Mouse (Mus musculus): ENCODE measurements around the gene Hs3st6. TPM values are rescaled to one million over a fixed set of nuclear protein-coding genes. Genes with fewer than 3 reads are reported as not detected.

The Hs3st6 gene
- polyA plus RNA-seq, 1 experiment from 2014 or later: 2.5 TPM

- H3K27me3 ChIP-seq: no peaks in the 10 kb centered on the region
- WGBS: 86% methylated on average over 2 of the region's 2 CpGs
- no peaks in the 10 kb centered on the region for H3K9me3 ChIP-seq
- ATAC-seq (ENCODE audit: borderline replicate concordance, extremely low read depth, low FRiP score, low TSS enrichment): no peak
- no peak overlapping the region for H3K4me3 ChIP-seq
- no peak overlapping the region for H3K27ac ChIP-seq
- no peak overlapping the region for H3K4me2 ChIP-seq
- H3K36me3 ChIP-seq: no peaks in the 10 kb centered on the region
- no peak overlapping the region for H3K9ac ChIP-seq
- no peaks in the 10 kb centered on the region for H3K4me1 ChIP-seq
These were observed 28.0 kb downstream of the Hs3st6 start for GRCm38 (mm10) chr17:24780821-24781220.

GRCm38 (mm10) chr17:24792190-24792589 lies 39.4 kb downstream of the Hs3st6 start:
- H3K36me3 ChIP-seq: no peaks in the 10 kb centered on the region
- H3K4me2 ChIP-seq: no peak overlapping the region
- no peak overlapping the region for H3K27ac ChIP-seq
- no peaks in the 10 kb centered on the region for H3K27me3 ChIP-seq
- no peak overlapping the region for H3K4me3 ChIP-seq
- 30% methylated on average over 8 of the region's 8 CpGs for WGBS
- H3K4me1 ChIP-seq: no peaks in the 10 kb centered on the region
- no peak for ATAC-seq (ENCODE audit: borderline replicate concordance, extremely low read depth, low FRiP score, low TSS enrichment)
- no peak overlapping the region for H3K9ac ChIP-seq
- H3K9me3 ChIP-seq: no peaks in the 10 kb centered on the region

- Histone ChIP-seq H3K9me3 (no peaks in the 10 kb centered on the region), H3K9ac (no peak overlapping the region), H3K4me1 (no peaks in the 10 kb centered on the region), H3K27me3 (0 out of 2 replicates have a peak, but pooled peaks cover 6% of the 10 kb centered on the region), H3K4me2 (no peak overlapping the region), H3K27ac (no peak overlapping the region), H3K4me3 (no peak overlapping the region), H3K36me3 (no peaks in the 10 kb centered on the region)
- WGBS: 57% methylated on average over 12 of the region's 12 CpGs
- ATAC-seq (ENCODE audit: borderline replicate concordance, extremely low read depth, low FRiP score, low TSS enrichment): no peak
These were observed 42.0 kb downstream of the Hs3st6 start for GRCm38 (mm10) chr17:24794791-24795190.

GRCm38 (mm10) chr17:24796969-24797368 lies 44.2 kb downstream of the Hs3st6 start:
- H3K27ac ChIP-seq: no peak overlapping the region
- H3K9me3 ChIP-seq: no peaks in the 10 kb centered on the region
- H3K27me3 ChIP-seq: 0 out of 2 replicates have a peak, but pooled peaks cover 6% of the 10 kb centered on the region
- no peak overlapping the region for H3K4me2 ChIP-seq
- WGBS: 44% methylated on average over 3 of the region's 3 CpGs
- no peaks in the 10 kb centered on the region for H3K36me3 ChIP-seq
- no peak overlapping the region for H3K9ac ChIP-seq
- no peaks in the 10 kb centered on the region for H3K4me1 ChIP-seq
- H3K4me3 ChIP-seq: no peak overlapping the region
- no peak for ATAC-seq (ENCODE audit: borderline replicate concordance, extremely low read depth, low FRiP score, low TSS enrichment)

GRCm38 (mm10) chr17:24798229-24798628 lies 45.4 kb downstream of the Hs3st6 start:
- no peaks in the 10 kb centered on the region for H3K4me1 ChIP-seq
- H3K36me3 ChIP-seq: no peaks in the 10 kb centered on the region
- H3K9me3 ChIP-seq: no peaks in the 10 kb centered on the region
- no peak overlapping the region for H3K9ac ChIP-seq
- H3K4me3 ChIP-seq: no peak overlapping the region
- ATAC-seq (ENCODE audit: borderline replicate concordance, extremely low read depth, low FRiP score, low TSS enrichment): no peak
- H3K27ac ChIP-seq: no peak overlapping the region
- H3K27me3 ChIP-seq: 0 out of 2 replicates have a peak, but pooled peaks cover 6% of the 10 kb centered on the region
- WGBS: 53% methylated on average over 9 of the region's 9 CpGs
- H3K4me2 ChIP-seq: no peak overlapping the region

- Histone ChIP-seq H3K4me3 (no peak overlapping the region), H3K4me2 (no peak overlapping the region), H3K27ac (no peak overlapping the region), H3K9me3 (no peaks in the 10 kb centered on the region), H3K36me3 (no peaks in the 10 kb centered on the region), H3K27me3 (peaks cover 15% of the 10 kb centered on the region; the same call in 1 of the 2 replicates), H3K4me1 (peaks cover 4% of the 10 kb centered on the region; the same call in 1 of the 2 replicates), H3K9ac (no peak overlapping the region)
- 83% methylated on average over 4 of the region's 4 CpGs for WGBS
- ATAC-seq (ENCODE audit: borderline replicate concordance, extremely low read depth, low FRiP score, low TSS enrichment): no peak
These were observed 46.7 kb downstream of the Hs3st6 start for GRCm38 (mm10) chr17:24799476-24799875.

- Histone ChIP-seq H3K9ac (no peak overlapping the region), H3K36me3 (no peaks in the 10 kb centered on the region), H3K4me3 (no peak overlapping the region), H3K4me2 (no peak overlapping the region), H3K4me1 (peaks cover 4% of the 10 kb centered on the region; the same call in 1 of the 2 replicates), H3K9me3 (no peaks in the 10 kb centered on the region), H3K27ac (no peak overlapping the region), H3K27me3 (peaks cover 24% of the 10 kb centered on the region)
- ATAC-seq (ENCODE audit: borderline replicate concordance, extremely low read depth, low FRiP score, low TSS enrichment): no peak
- WGBS: 43% methylated on average over 3 of the region's 3 CpGs
These were observed 47.7 kb downstream of the Hs3st6 start for GRCm38 (mm10) chr17:24800524-24800923.

- Histone ChIP-seq H3K36me3 (no peaks in the 10 kb centered on the region), H3K4me3 (peak within 1 kb of the TSS; percentile 51), H3K4me1 (peaks cover 4% of the 10 kb centered on the region; the same call in 1 of the 2 replicates), H3K9me3 (no peaks in the 10 kb centered on the region), H3K9ac (peak within 1 kb of the TSS; percentile 47), H3K4me2 (peak within 1 kb of the TSS; percentile 91), H3K27me3 (peaks cover 32% of the 10 kb centered on the region), H3K27ac (no peak within 1 kb of the TSS)
- WGBS: under 1% methylated on average over 70 of the region's 71 CpGs
- ATAC-seq (ENCODE audit: borderline replicate concordance, extremely low read depth, low FRiP score, low TSS enrichment): peak; percentile 89
These were observed 51.5 kb downstream of the Hs3st6 start, which contains the start of gene Meiob for GRCm38 (mm10) chr17:24803952-24804951. Gene Meiob, plus strand, starts transcription at chr17:24804289.

Other genes starting within 250 kb of the Hs3st6 start
- 96.7 and 106 TPM in 2 replicates for gene Traf7, start 225.1 kb upstream of the Hs3st6 start, polyA plus RNA-seq (2015; fragmentation: Nextera tagmentation; extraction: Ambion mirVana)
- gene Rab26, start 218.8 kb upstream of the Hs3st6 start, polyA plus RNA-seq (2015; fragmentation: Nextera tagmentation; extraction: Ambion mirVana): 2.3 and 3.3 TPM in 2 replicates
- 24.7 and 30.2 TPM in 2 replicates for gene Pkd1, start 203.2 kb upstream of the Hs3st6 start, polyA plus RNA-seq (2015; fragmentation: Nextera tagmentation; extraction: Ambion mirVana)
- 48.2 and 53.5 TPM in 2 replicates for gene Tsc2, start 120.4 kb upstream of the Hs3st6 start, polyA plus RNA-seq (2015; fragmentation: Nextera tagmentation; extraction: Ambion mirVana)
- gene Nthl1, start 120.3 kb upstream of the Hs3st6 start, polyA plus RNA-seq (2015; fragmentation: Nextera tagmentation; extraction: Ambion mirVana): 17.2 and 19.6 TPM in 2 replicates
- gene Slc9a3r2, start 102.7 kb upstream of the Hs3st6 start, polyA plus RNA-seq (2015; fragmentation: Nextera tagmentation; extraction: Ambion mirVana): 87.3 and 92.4 TPM in 2 replicates
- 2.1 and 2.3 TPM in 2 replicates for gene Npw, start 94.5 kb upstream of the Hs3st6 start, polyA plus RNA-seq (2015; fragmentation: Nextera tagmentation; extraction: Ambion mirVana)
- 21.2 and 22.2 TPM in 2 replicates for gene Zfp598, start 83.3 kb upstream of the Hs3st6 start, polyA plus RNA-seq (2015; fragmentation: Nextera tagmentation; extraction: Ambion mirVana)
- gene Syngr3, start 63.0 kb upstream of the Hs3st6 start, polyA plus RNA-seq (2015; fragmentation: Nextera tagmentation; extraction: Ambion mirVana): 1.0 and 2.0 TPM in 2 replicates
- gene Gfer, start 56.8 kb upstream of the Hs3st6 start, polyA plus RNA-seq (2015; fragmentation: Nextera tagmentation; extraction: Ambion mirVana): 47.3 and 47.4 TPM in 2 replicates
- 3.5 and 5.1 TPM in 2 replicates for gene Noxo1, start 56.8 kb upstream of the Hs3st6 start, polyA plus RNA-seq (2015; fragmentation: Nextera tagmentation; extraction: Ambion mirVana)
- gene Tbl3, start 45.3 kb upstream of the Hs3st6 start, polyA plus RNA-seq (2015; fragmentation: Nextera tagmentation; extraction: Ambion mirVana): 81.2 and 85.2 TPM in 2 replicates
- gene Rnf151, start 34.9 kb upstream of the Hs3st6 start, polyA plus RNA-seq (2015; fragmentation: Nextera tagmentation; extraction: Ambion mirVana): 0.18 and 0.21 TPM in 2 replicates
- gene Rps2, start 34.9 kb upstream of the Hs3st6 start, polyA plus RNA-seq (2015; fragmentation: Nextera tagmentation; extraction: Ambion mirVana): 1,576 and 1,662 TPM in 2 replicates
- gene Ndufb10, start 28.5 kb upstream of the Hs3st6 start, polyA plus RNA-seq (2015; fragmentation: Nextera tagmentation; extraction: Ambion mirVana): 186 and 193 TPM in 2 replicates
- 0.18 TPM in 1 of 2 replicates, not detected in the other for gene Rpl3l, start 25.2 kb upstream of the Hs3st6 start, polyA plus RNA-seq (2015; fragmentation: Nextera tagmentation; extraction: Ambion mirVana)
- 30.7 and 36.7 TPM in 2 replicates for gene Msrb1, start 16.3 kb upstream of the Hs3st6 start, polyA plus RNA-seq (2015; fragmentation: Nextera tagmentation; extraction: Ambion mirVana)
- gene Meiob, start 51.3 kb downstream of the Hs3st6 start, polyA plus RNA-seq (2015; fragmentation: Nextera tagmentation; extraction: Ambion mirVana): not detected in 2 replicates
- gene Hagh, start 87.2 kb downstream of the Hs3st6 start, polyA plus RNA-seq (2015; fragmentation: Nextera tagmentation; extraction: Ambion mirVana): 31.7 and 32.1 TPM in 2 replicates
- gene Fahd1, start 97.4 kb downstream of the Hs3st6 start, polyA plus RNA-seq (2015; fragmentation: Nextera tagmentation; extraction: Ambion mirVana): 18.8 and 19.9 TPM in 2 replicates
- gene Igfals, start 113.0 kb downstream of the Hs3st6 start, polyA plus RNA-seq (2015; fragmentation: Nextera tagmentation; extraction: Ambion mirVana): 1.00 and 1.4 TPM in 2 replicates
- 54.4 and 56.6 TPM in 2 replicates for gene Nubp2, start 133.4 kb downstream of the Hs3st6 start, polyA plus RNA-seq (2015; fragmentation: Nextera tagmentation; extraction: Ambion mirVana)
- 41.7 and 44.2 TPM in 2 replicates for gene Spsb3, start 133.7 kb downstream of the Hs3st6 start, polyA plus RNA-seq (2015; fragmentation: Nextera tagmentation; extraction: Ambion mirVana)
- gene Eme2, start 142.1 kb downstream of the Hs3st6 start, polyA plus RNA-seq (2015; fragmentation: Nextera tagmentation; extraction: Ambion mirVana): 28.5 and 30.4 TPM in 2 replicates
- gene Mrps34, start 142.1 kb downstream of the Hs3st6 start, polyA plus RNA-seq (2015; fragmentation: Nextera tagmentation; extraction: Ambion mirVana): 89.0 and 92.0 TPM in 2 replicates
- 67.1 and 78.5 TPM in 2 replicates for gene Nme3, start 143.5 kb downstream of the Hs3st6 start, polyA plus RNA-seq (2015; fragmentation: Nextera tagmentation; extraction: Ambion mirVana)
- gene Mapk8ip3, start 184.0 kb downstream of the Hs3st6 start, polyA plus RNA-seq (2015; fragmentation: Nextera tagmentation; extraction: Ambion mirVana): 24.0 and 27.6 TPM in 2 replicates
- gene Jpt2, start 207.7 kb downstream of the Hs3st6 start, polyA plus RNA-seq (2015; fragmentation: Nextera tagmentation; extraction: Ambion mirVana): 186 and 189 TPM in 2 replicates